Mouse (Mus musculus) thymus, adult 2 months (tissue): ENCODE data around the gene Pde6h. TPM values are rescaled to one million over a fixed set of nuclear protein-coding genes. Genes with fewer than 3 reads are reported as not detected.

Experiments used
- DNase-seq: peaks from one replicate; pipeline ENCODE4 v3.0.0; 2021
- H3K27ac ChIP-seq: fragments of 200-500 bp; 2 replicates; pipeline ENCODE4 v1.5.1; 2012; ENCODE audit warnings: low read length, control low read depth; ENCODE audit not compliant: control insufficient read depth, insufficient read depth
- H3K27me3 ChIP-seq: fragments of 200-500 bp; 2 replicates; pipeline ENCODE4 v1.6.1; 2012; ENCODE audit warnings: mild to moderate bottlenecking, low read length, moderate library complexity, mixed read lengths; ENCODE audit not compliant: control insufficient read depth, insufficient read depth
- H3K36me3 ChIP-seq: fragments of 200-500 bp; 2 replicates; pipeline ENCODE4 v1.6.1; 2012; ENCODE audit warnings: mild to moderate bottlenecking, low read length, moderate library complexity; ENCODE audit not compliant: control insufficient read depth, insufficient read depth
- H3K4me1 ChIP-seq: fragments of 200-500 bp; replicated peaks from 2 replicates; pipeline ENCODE4 v1.6.1; 2012; ENCODE audit warnings: low read length; ENCODE audit not compliant: control insufficient read depth, insufficient read depth
- H3K4me3 ChIP-seq: fragments of 200-500 bp; 2 replicates; pipeline ENCODE4 v1.5.1; 2012; ENCODE audit warnings: mild to moderate bottlenecking, low read length, control low read depth, moderate library complexity; ENCODE audit not compliant: control insufficient read depth, insufficient read depth
- CTCF ChIP-seq: fragments of 200-500 bp; IDR thresholded peaks from 2 replicates; pipeline ENCODE4 v1.5.1; 2012; ENCODE audit warnings: mild to moderate bottlenecking, control low read depth, low read length, moderate library complexity, borderline replicate concordance; ENCODE audit not compliant: control insufficient read depth, poor library complexity, insufficient read depth; ENCODE audit errors: extremely low read depth
- POLR2A ChIP-seq: fragments of 200-500 bp; IDR thresholded peaks from 2 replicates; pipeline ENCODE4 v1.6.1; 2012; ENCODE audit warnings: mild to moderate bottlenecking, low read length, control low read depth, moderate library complexity; ENCODE audit not compliant: control insufficient read depth, poor library complexity, insufficient read depth; ENCODE audit errors: extremely low read depth
- WGBS: fragments of 180-500 bp; shearing (Covaris S2); methylation state at CpG from one replicate; pipeline ENCODE4 v1.1.7; 2018; 5-methylcytosine and 5-hydroxymethylcytosine counted together
- polyA plus RNA-seq: library from polyadenylated mRNA; depleted of rRNA; stranded (reverse); fragments of >200 nt; gene quantifications from 2 replicates; pipeline ENCODE4 v1.2.3, GENCODE M21; 2012

Gene Pde6h
- polyA plus RNA-seq, 1 experiment: 0.01 TPM

DNA sequence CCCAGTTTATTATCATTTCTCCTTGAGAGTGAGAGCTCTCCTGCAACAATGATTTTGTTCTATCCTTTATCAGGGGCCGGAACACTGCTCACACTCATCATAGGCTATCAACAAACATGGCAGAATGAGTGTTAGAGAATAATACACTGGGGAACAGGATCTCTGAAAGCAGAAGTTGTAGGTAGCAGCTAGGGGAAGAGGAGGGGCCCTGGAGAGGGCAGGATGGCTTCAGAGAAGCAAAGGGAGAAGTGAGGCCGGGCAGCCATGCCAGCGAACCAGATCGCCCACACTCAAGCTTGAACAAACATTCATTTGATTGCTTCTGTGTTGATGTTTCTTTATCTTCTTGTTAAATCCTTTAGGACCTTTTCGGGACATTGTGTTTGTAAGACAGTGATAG is 22.6 kb downstream of the Pde6h start:
- Histone ChIP-seq H3K4me3 (no peak overlapping the region), H3K4me1 (peaks cover 22% of the 10 kb centered on the region), H3K27me3 (no peaks in the 10 kb centered on the region), H3K36me3 (no peaks in the 10 kb centered on the region), H3K27ac (peak overlapping the region; percentile 61; the same call in 1 of the 2 replicates)
- WGBS: 70% methylated on average over 5 of the region's 5 CpGs
- TF ChIP-seq CTCF: no peak
- no peak for TF ChIP-seq POLR2A
- no peak for DNase-seq

DNA sequence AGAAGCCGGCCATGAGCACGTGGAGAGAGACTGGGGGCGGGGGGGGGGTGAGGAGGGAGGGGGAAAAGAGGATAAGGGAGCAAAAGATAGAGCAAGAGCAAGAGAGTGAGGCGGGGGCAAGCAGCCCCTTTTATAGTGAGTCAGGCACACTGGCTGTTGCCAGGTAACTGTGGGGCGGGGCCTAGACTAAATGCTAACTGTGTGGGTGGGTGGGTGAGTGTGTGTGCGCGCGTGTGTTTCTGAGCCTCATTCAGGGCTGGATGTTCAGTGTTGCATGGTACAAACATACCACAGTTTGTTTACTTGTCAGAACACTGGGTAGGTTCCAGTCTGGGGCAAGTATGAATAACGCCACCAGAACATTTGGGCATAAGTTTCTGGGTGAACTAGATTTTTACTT is 23.3 kb downstream of the Pde6h start:
- Histone ChIP-seq H3K4me3 (no peak overlapping the region), H3K36me3 (no peaks in the 10 kb centered on the region), H3K27ac (no peak overlapping the region), H3K4me1 (peaks cover 22% of the 10 kb centered on the region), H3K27me3 (no peaks in the 10 kb centered on the region)
- TF ChIP-seq CTCF: no peak
- no peak for TF ChIP-seq POLR2A
- peak; percentile 68 for DNase-seq
- WGBS: 78% methylated on average over 9 of the region's 9 CpGs

DNA sequence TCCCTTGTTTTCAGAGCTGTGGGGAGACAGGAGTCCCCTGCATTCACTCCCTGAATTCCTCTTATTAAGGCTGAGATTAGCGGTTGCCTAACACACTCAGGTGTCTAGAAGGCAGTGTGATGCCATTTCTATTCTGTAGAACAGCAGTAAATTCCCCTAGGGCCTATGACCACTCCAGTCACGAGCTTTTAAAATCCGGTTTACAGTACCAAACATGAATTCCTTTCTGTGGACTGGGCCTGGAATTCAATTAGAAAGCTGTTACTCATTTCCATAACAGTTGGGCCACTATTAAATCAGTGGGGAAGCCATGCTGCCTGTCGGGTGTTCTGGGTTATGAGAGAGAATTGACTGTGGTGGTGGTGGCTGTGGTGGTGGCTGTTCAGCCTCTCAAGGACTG is 24.1 kb downstream of the Pde6h start:
- 95% methylated on average over 4 of the region's 4 CpGs for WGBS
- H3K36me3 ChIP-seq: no peaks in the 10 kb centered on the region
- H3K27ac ChIP-seq: no peak overlapping the region
- H3K27me3 ChIP-seq: no peaks in the 10 kb centered on the region
- TF ChIP-seq POLR2A (no peak), CTCF (no peak)
- H3K4me1 ChIP-seq: peaks cover 19% of the 10 kb centered on the region
- H3K4me3 ChIP-seq: no peak overlapping the region
- DNase-seq: no peak

DNA sequence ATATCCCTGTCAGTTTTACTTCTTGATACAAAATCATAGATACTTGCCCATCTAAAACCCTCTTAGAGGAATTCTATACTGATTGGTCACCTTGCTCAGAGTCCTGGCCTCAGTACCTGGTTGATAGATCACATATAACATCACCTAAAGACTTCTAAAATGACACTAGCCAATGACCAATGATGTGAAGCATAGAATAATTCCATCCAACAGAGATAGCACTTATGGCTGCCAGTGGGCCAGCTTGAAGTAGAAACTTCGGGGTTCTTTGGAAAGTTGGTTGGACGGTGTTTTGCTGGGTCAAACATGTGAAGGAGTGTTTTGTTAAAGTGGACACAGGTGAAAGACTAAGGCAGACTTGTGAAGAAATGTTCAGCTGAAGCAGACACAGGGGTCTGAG is 26.5 kb downstream of the Pde6h start:
- no peak for DNase-seq

DNA sequence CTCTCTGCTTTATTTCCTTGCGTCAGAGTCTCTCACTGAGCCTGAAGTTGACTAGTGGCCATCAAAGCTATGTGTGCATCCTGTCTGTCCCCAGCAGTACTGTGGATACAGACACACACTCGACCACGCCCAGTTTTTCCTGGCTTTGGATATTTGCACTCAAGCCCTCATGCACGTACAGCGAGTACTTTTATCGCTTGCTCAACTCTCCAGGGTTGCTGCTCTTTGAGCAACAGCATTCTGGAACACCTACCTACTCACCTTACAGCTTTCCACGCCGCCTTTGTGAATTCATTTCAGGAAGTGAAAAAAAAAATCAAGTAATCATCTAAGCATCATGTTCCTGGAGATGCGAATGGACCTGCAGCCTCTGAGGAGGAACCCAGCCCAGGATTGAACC is 29.3 kb downstream of the Pde6h start:
- no peaks in the 10 kb centered on the region for H3K27me3 ChIP-seq
- TF ChIP-seq POLR2A (no peak), CTCF (no peak)
- no peak overlapping the region for H3K27ac ChIP-seq
- 91% methylated on average over 9 of the region's 9 CpGs for WGBS
- no peak for DNase-seq
- H3K4me1 ChIP-seq: peaks cover 2% of the 10 kb centered on the region; the same call in 1 of the 2 replicates
- no peaks in the 10 kb centered on the region for H3K36me3 ChIP-seq
- no peak overlapping the region for H3K4me3 ChIP-seq

More for the DNA sequence above, 26.5 kb downstream of the Pde6h start:
- no peaks in the 10 kb centered on the region for H3K36me3 ChIP-seq
- WGBS: 95% methylated on average over 2 of the region's 2 CpGs
- no peak overlapping the region for H3K4me3 ChIP-seq
- H3K27ac ChIP-seq: no peak overlapping the region
- H3K27me3 ChIP-seq: no peaks in the 10 kb centered on the region
- H3K4me1 ChIP-seq: peaks cover 6% of the 10 kb centered on the region; the same call in 1 of the 2 replicates
- no peak for TF ChIP-seq CTCF
- TF ChIP-seq POLR2A: no peak

DNA sequence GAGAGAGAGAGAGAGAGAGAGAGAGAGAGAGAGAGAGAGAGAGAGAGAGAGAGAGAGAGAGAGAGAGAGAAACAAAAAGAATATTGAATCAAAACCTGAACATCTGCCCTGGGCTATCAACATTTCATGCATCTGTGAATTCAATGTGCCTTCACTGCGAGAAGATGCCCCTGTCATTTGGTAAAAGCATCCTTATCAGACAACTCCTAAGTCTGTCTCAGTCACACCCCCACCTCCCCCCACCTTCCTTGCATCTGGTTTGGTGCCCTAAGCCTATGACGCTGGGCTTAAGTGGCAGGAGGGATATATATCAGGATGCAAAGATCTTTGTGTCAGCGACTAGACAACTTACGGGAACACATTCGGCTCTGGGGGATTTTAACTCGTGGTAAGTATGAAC is 30.6 kb downstream of the Pde6h start:
- H3K4me3 ChIP-seq: no peak overlapping the region
- 96% methylated on average over 6 of the region's 6 CpGs for WGBS
- no peak for TF ChIP-seq POLR2A
- TF ChIP-seq CTCF: no peak
- H3K27ac ChIP-seq: no peak overlapping the region
- H3K27me3 ChIP-seq: no peaks in the 10 kb centered on the region
- DNase-seq: no peak
- H3K4me1 ChIP-seq: no peaks in the 10 kb centered on the region
- no peaks in the 10 kb centered on the region for H3K36me3 ChIP-seq

DNA sequence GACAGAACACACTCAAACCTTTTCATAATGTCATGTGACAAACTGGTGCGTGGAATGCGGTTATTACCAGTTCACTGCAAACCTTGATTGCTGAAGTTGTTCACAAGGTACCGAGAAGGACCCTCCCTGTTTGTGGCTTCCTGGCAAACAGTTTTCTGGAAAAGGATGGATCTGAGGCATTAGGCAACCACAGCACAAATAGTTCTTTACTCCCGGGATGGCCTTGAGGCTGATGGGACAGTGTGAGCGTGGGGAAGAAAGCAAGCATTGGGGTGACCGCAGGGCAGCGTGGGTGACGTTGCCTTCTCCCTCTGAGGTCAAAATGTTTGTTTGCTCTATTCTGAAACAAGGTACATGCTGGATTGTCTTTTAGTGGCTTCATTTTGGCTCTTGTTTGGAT is 31.1 kb downstream of the Pde6h start:
- TF ChIP-seq POLR2A: no peak
- TF ChIP-seq CTCF: no peak
- DNase-seq: no peak
- Histone ChIP-seq H3K27ac (no peak overlapping the region), H3K4me1 (no peaks in the 10 kb centered on the region), H3K4me3 (no peak overlapping the region), H3K27me3 (no peaks in the 10 kb centered on the region), H3K36me3 (no peaks in the 10 kb centered on the region)
- WGBS: 96% methylated on average over 8 of the region's 8 CpGs
